Mouse (Mus musculus): ENCODE measurements at regions not wholly inside any gene's neighbourhood (a gene's known extent, or its start where the extent isn't known, plus 50 kb on each side); places are given as distances from the start of the nearest gene placed in this dataset.

DNA sequence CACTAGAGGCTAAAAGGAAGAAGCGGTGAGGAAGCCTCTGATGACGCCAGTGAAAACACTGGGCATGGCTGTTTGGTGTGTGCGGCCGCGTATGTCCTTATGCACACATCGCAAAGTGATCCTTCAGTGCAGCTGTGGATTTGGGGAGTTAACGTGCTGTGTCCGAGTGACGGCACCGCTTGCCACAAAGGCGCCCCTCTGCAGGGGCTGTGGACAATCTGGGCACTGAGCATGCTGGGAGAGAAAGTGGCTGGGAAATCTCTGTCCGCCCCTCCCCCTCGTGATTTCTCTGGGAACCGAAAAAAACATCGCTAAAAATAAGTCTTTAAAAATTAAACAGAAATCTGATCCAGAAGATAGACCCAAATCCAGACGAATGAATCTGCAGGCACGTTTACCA, 267.8 kb upstream of the Tbx3 start:
- TF ChIP-seq CTCF (IDR thresholded peaks at IDR 0.05) (no peak), POLR2A (IDR thresholded peaks at IDR 0.05; ENCODE audit: insufficient read depth, low read depth, low read length) (0 out of 2 replicates have a peak, but pooled peaks have one; percentile 15)

Data from heart, adult 2 months (tissue).